Mouse (Mus musculus) kidney, embryonic 15.5 days (tissue): ENCODE measurements around the gene Pclaf. TPM values are rescaled to one million over a fixed set of nuclear protein-coding genes. Genes with fewer than 3 reads are reported as not detected.

Experiments
- ATAC-seq: fragments of 200-750 bp; cut with Nextera tagmentation; replicated peaks from 2 replicates; pipeline ENCODE4 v1.8.0; 2017; ENCODE audit warnings: moderate TSS enrichment; ENCODE audit not compliant: low FRiP score
- H3K27ac ChIP-seq: fragments of 300-500 bp; sonication (generic); 2 replicates; pipeline ENCODE4 v1.5.1; 2015; ENCODE audit warnings: mild to moderate bottlenecking, inconsistent platforms
- H3K27me3 ChIP-seq: fragments of 300-500 bp; sonication (generic); 2 replicates; pipeline ENCODE4 v1.6.1; 2015; ENCODE audit warnings: inconsistent platforms
- H3K36me3 ChIP-seq: fragments of 300-500 bp; sonication (generic); 2 replicates; pipeline ENCODE4 v1.6.1; 2015; ENCODE audit warnings: inconsistent platforms
- H3K4me1 ChIP-seq: fragments of 300-500 bp; sonication (generic); 2 replicates; pipeline ENCODE4 v1.6.1; 2015; ENCODE audit warnings: inconsistent platforms
- H3K4me2 ChIP-seq: fragments of 300-500 bp; sonication (generic); 2 replicates; pipeline ENCODE4 v1.6.1; 2015; ENCODE audit warnings: moderate library complexity, mild to moderate bottlenecking, inconsistent platforms
- H3K4me3 ChIP-seq: fragments of 300-500 bp; sonication (generic); replicated peaks from 2 replicates; pipeline ENCODE4 v1.5.1; 2015; ENCODE audit warnings: mild to moderate bottlenecking, inconsistent platforms
- H3K9ac ChIP-seq: fragments of 300-500 bp; sonication (generic); 2 replicates; pipeline ENCODE4 v1.6.1; 2015; ENCODE audit warnings: mild to moderate bottlenecking, inconsistent platforms
- H3K9me3 ChIP-seq: fragments of 300-500 bp; sonication (generic); replicated peaks from 2 replicates; pipeline ENCODE4 v1.6.1; 2016; ENCODE audit warnings: inconsistent platforms
- WGBS: fragments of 180-500 bp; shearing (Covaris S2); methylation state at CpG from one replicate; pipeline ENCODE4 v1.1.7; 2015; ENCODE audit warnings: mixed read lengths; 5-methylcytosine and 5-hydroxymethylcytosine counted together
- polyA plus RNA-seq: library from polyadenylated mRNA; unstranded; fragments of >200 nt; fragmentation: Nextera tagmentation; extraction: Ambion mirVana; gene quantifications from 2 replicates; pipeline ENCODE4 v1.2.1, GENCODE M21; 2015

Pclaf gene
- polyA plus RNA-seq, 1 experiment from 2014 or later, result 244 TPM

GRCm38 (mm10) chr9:65909301-65909801, 19.3 kb downstream of the Pclaf start:
- H3K36me3 ChIP-seq, result peaks cover 16% of the 10 kb centered on the region
- H3K4me2 ChIP-seq, result peak overlapping the region; percentile 86
- H3K27ac ChIP-seq, result peak overlapping the region; percentile 95
- ATAC-seq, result peak; percentile 77
- no peaks in the 10 kb centered on the region for H3K27me3 ChIP-seq
- under 1% methylated on average over 33 of the region's 34 CpGs for WGBS
- peak overlapping the region; percentile 87 for H3K4me3 ChIP-seq
- peak overlapping the region; percentile 77 for H3K9ac ChIP-seq
- H3K9me3 ChIP-seq, result no peaks in the 10 kb centered on the region
- peaks cover 8% of the 10 kb centered on the region; the same call in 1 of the 2 replicates for H3K4me1 ChIP-seq

GRCm38 (mm10) chr9:65909837-65910236, 19.8 kb downstream of the Pclaf start:
- WGBS, result 5% methylated on average over 4 of the region's 4 CpGs

GRCm38 (mm10) chr9:65913976-65914375, 23.9 kb downstream of the Pclaf start:
- no peak overlapping the region for H3K4me2 ChIP-seq
- no peaks in the 10 kb centered on the region for H3K9me3 ChIP-seq
- H3K36me3 ChIP-seq, result no peaks in the 10 kb centered on the region
- H3K9ac ChIP-seq, result no peak overlapping the region
- no peak overlapping the region for H3K4me3 ChIP-seq
- H3K4me1 ChIP-seq, result 0 out of 2 replicates have a peak, but pooled peaks cover 2% of the 10 kb centered on the region
- H3K27me3 ChIP-seq, result no peaks in the 10 kb centered on the region
- WGBS, result 75% methylated on average over 2 of the region's 2 CpGs
- ATAC-seq, result no peak
- no peak overlapping the region for H3K27ac ChIP-seq

More at GRCm38 (mm10) chr9:65909837-65910236, 19.8 kb downstream of the Pclaf start:
- ATAC-seq, result no peak
- Histone ChIP-seq H3K27ac (peak overlapping the region; percentile 95), H3K9ac (peak overlapping the region; percentile 77), H3K4me1 (peaks cover 8% of the 10 kb centered on the region; the same call in 1 of the 2 replicates), H3K4me2 (peak overlapping the region; percentile 86), H3K36me3 (peaks cover 14% of the 10 kb centered on the region), H3K4me3 (peak overlapping the region; percentile 87), H3K27me3 (no peaks in the 10 kb centered on the region), H3K9me3 (no peaks in the 10 kb centered on the region)

- H3K9me3 ChIP-seq, result no peaks in the 10 kb centered on the region
- no peaks in the 10 kb centered on the region for H3K4me1 ChIP-seq
- H3K36me3 ChIP-seq, result no peaks in the 10 kb centered on the region
- WGBS, result 93% methylated on average over 1 of the region's 1 CpGs
- no peak overlapping the region for H3K27ac ChIP-seq
- no peak overlapping the region for H3K9ac ChIP-seq
- H3K4me3 ChIP-seq, result no peak overlapping the region
- no peaks in the 10 kb centered on the region for H3K27me3 ChIP-seq
- ATAC-seq, result no peak
- H3K4me2 ChIP-seq, result no peak overlapping the region
Observed at GRCm38 (mm10) chr9:65917015-65917414, 27.0 kb downstream of the Pclaf start.

GRCm38 (mm10) chr9:65928456-65928855, 38.4 kb downstream of the Pclaf start:
- Histone ChIP-seq H3K4me1 (0 out of 2 replicates have a peak, but pooled peaks cover 5% of the 10 kb centered on the region), H3K4me2 (no peak overlapping the region), H3K27ac (no peak overlapping the region), H3K9me3 (no peaks in the 10 kb centered on the region), H3K4me3 (no peak overlapping the region), H3K36me3 (no peaks in the 10 kb centered on the region), H3K27me3 (no peaks in the 10 kb centered on the region), H3K9ac (no peak overlapping the region)
- no peak for ATAC-seq

- H3K4me3 ChIP-seq, result no peak overlapping the region
- H3K27me3 ChIP-seq, result no peaks in the 10 kb centered on the region
- no peak overlapping the region for H3K4me2 ChIP-seq
- no peak overlapping the region for H3K27ac ChIP-seq
- no peak overlapping the region for H3K9ac ChIP-seq
- 0 out of 2 replicates have a peak, but pooled peaks cover 5% of the 10 kb centered on the region for H3K4me1 ChIP-seq
- ATAC-seq, result no peak
- H3K36me3 ChIP-seq, result no peaks in the 10 kb centered on the region
- H3K9me3 ChIP-seq, result no peaks in the 10 kb centered on the region
Observed at GRCm38 (mm10) chr9:65929826-65930225, 39.8 kb downstream of the Pclaf start.

GRCm38 (mm10) chr9:65937566-65937965, 47.5 kb downstream of the Pclaf start:
- H3K27me3 ChIP-seq, result no peaks in the 10 kb centered on the region
- H3K9me3 ChIP-seq, result no peaks in the 10 kb centered on the region
- no peaks in the 10 kb centered on the region for H3K36me3 ChIP-seq
- H3K9ac ChIP-seq, result no peak overlapping the region
- H3K4me1 ChIP-seq, result no peaks in the 10 kb centered on the region
- H3K4me3 ChIP-seq, result no peak overlapping the region
- no peak for ATAC-seq
- no peak overlapping the region for H3K4me2 ChIP-seq
- no peak overlapping the region for H3K27ac ChIP-seq
- WGBS, result 89% methylated on average over 2 of the region's 2 CpGs

GRCm38 (mm10) chr9:65951082-65951587, 61.1 kb downstream of the Pclaf start:
- H3K4me1 ChIP-seq, result no peaks in the 10 kb centered on the region
- H3K4me3 ChIP-seq, result no peak overlapping the region
- H3K36me3 ChIP-seq, result peaks cover 19% of the 10 kb centered on the region; the same call in 1 of the 2 replicates
- no peak overlapping the region for H3K4me2 ChIP-seq
- ATAC-seq, result no peak
- no peaks in the 10 kb centered on the region for H3K27me3 ChIP-seq
- H3K27ac ChIP-seq, result no peak overlapping the region
- H3K9ac ChIP-seq, result no peak overlapping the region
- WGBS, result 91% methylated on average over 3 of the region's 3 CpGs
- no peaks in the 10 kb centered on the region for H3K9me3 ChIP-seq

Other genes with a start within 250 kb of the Pclaf start
- gene Oaz2, start 222.2 kb upstream of the Pclaf start, polyA plus RNA-seq, result 299 and 308 TPM in 2 replicates
- 6.0 and 7.4 TPM in 2 replicates for gene Zfp609, start 62.7 kb upstream of the Pclaf start, polyA plus RNA-seq
- gene Trip4, start 18.6 kb downstream of the Pclaf start, polyA plus RNA-seq, result 33.3 and 33.8 TPM in 2 replicates
- 16.5 and 16.6 TPM in 2 replicates for gene Csnk1g1, start 18.7 kb downstream of the Pclaf start, polyA plus RNA-seq
- 631 and 634 TPM in 2 replicates for gene Ppib, start 170.0 kb downstream of the Pclaf start, polyA plus RNA-seq
- gene Snx22, start 179.5 kb downstream of the Pclaf start, polyA plus RNA-seq, result 1.4 and 2.3 TPM in 2 replicates
- 137 and 142 TPM in 2 replicates for gene Snx1, start 236.3 kb downstream of the Pclaf start, polyA plus RNA-seq
- gene Ciao2a, start 236.4 kb downstream of the Pclaf start, polyA plus RNA-seq, result 151 and 165 TPM in 2 replicates